Mouse (Mus musculus) Muller cell, postnatal 12 days (primary cell): ENCODE measurements around the gene Dram1.

Experiments
- DNase-seq: peaks from one replicate; pipeline ENCODE4 v3.0.0-alpha.2; 2015; ENCODE audit errors: inconsistent ontology term

The Dram1 gene

DNA sequence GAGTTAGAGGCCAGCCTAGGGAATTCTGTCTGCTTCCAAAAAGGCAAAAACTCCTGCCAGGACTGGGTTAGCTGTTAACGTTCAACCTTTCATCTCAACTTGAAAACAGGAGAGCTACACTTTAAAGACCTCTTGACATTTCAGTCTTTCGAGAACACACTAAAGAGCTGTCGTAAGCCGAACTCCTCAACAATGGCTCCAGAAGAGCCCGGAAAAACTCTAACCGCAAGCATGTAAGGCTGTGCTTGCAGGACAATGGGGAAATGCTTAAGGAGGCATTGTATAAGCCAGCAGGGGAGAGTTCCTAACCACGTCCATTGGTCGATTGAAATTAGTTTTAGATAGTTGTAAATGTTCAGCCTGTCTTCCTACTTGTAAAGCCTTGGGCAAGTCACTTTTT, 29.1 kb downstream of the Dram1 start:
- peak; percentile 40 for DNase-seq

DNA sequence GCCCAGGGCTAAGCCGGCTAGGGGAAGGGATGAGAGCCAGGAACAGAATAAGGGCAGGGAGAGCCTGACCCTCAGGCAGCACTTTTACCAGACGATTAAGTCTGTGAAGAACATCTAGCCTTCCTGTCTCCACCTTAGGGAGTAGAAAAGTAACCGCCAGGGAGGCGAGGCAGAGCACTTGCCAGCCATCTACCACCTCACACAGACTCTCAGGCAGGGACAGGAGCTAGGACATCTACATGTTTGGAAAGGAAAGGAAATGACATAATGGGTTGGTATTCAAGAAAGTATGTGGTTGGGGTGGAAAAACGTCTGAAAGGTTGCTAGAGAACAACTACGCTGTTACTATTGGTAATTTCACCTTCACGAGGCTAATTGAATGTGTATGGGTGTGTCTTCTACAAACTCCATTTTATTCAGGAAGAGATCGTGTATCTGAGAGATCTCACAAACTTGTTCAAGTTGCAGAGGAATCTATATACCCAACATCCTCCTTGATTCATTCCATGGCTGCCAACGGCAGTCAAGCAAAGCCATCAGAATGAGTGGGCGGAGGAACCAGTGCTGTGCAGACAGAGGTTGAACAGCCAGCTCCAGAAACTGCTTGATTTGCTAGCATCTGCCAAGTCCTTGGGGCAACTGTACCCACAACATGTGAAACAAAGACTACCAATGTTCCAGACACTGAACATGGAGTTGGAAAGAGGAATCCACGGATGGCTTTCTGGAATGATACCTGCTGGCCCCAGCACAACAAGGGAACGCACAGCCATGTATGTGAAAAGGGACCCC, 32.2 kb downstream of the Dram1 start:
- DNase-seq = no peak

DNA sequence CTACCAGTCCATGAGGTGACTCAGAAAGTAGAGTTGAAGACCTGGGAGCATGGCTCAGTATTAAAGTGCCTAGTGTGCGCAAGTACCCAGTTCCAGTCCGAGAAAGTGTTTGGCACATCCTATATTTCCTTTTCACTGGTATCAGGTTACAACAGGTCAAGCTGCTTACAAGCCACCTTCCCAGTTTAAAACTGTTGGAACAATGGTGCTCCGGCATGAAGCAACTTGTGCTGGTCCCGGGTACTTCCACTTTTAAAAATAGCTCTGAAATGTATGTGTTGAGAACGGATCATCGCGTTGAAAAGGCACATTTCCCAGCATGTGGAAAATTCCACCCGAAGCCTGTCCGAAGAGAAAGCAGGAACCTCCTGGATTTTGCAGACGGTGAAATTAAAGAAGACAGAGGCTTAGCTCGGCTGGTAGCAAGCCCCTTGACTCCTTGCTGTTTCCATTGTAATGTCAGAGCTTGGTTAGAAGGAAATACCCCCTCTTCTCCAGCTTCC, 32.9 kb downstream of the Dram1 start:
- DNase-seq = no peak

DNA sequence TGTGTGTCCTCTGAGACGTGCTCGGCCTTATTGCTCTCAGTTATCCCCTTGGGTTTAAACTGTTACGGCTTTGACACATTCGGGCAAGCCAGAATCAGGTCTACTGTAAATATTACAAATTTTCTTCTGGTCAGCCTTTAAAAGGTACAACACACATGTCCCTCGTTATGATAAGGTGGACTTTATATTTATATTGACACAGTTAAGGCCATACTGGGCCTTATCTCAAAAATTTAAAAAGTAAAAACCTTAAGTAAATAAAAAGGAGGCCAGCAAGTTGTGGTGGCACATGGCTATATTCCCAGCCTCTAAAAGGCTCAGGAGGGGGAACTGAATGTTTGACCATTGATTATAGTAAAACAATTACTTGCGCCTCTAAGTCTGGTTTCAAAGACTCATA, 37.5 kb downstream of the Dram1 start:
- no peak for DNase-seq

DNA sequence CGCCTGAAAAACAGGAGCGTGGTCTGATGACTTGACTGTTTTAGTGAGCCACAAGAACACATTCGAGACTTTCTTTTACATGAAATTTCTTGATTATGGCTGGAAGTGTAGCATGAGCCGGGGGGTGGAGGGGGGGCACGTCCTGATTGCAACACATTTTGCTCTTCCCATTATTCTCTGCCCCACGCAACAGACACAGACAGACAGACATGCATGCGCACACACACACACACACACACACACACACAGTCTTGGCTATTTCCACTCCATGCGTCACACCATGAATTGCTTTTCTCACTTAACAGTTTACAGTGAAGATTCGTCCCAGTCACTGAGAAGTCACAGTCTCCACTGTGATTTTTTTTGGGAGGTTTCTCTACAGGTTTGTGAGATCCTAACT, 38.2 kb downstream of the Dram1 start:
- DNase-seq = no peak

DNA sequence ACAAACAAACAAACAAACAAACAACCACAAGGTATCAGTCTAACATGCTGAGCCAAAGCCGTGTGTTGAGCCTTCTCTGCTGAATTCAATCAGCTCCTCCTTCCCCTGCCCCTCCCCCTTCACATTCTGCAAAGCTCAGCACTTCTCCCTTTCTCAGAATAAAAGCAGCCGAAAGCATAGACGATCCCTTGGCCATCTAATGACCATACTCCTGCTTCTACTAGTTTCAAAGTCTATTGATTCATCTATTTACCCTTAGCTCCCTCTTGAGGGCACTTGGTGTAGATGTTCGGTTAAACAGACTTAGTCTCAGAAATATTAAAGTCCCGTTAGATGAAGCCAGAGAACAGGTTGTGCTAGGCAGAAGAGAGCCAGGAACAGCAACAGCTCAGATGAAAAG, 48.2 kb downstream of the Dram1 start:
- DNase-seq = peak; percentile 17

DNA sequence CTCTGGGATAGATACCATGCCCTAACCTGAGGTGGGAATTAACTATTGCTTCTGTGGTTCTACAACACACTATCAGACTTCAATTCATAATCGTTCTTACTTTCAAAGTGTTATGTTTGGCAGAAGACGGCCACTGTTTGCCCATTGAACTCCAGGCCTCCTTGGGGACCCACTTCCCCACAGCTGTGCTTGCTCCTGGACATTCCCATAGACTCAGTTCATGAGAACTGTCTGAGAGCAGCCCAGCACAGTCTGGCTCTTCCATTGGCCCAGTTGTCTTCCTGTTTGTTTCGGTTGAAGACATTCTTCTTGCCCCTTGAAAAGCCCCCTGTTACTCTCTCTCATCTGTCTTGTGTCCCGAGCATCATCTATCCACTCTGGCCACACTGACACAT, 50.8 kb downstream of the Dram1 start:
- DNase-seq = no peak

DNA sequence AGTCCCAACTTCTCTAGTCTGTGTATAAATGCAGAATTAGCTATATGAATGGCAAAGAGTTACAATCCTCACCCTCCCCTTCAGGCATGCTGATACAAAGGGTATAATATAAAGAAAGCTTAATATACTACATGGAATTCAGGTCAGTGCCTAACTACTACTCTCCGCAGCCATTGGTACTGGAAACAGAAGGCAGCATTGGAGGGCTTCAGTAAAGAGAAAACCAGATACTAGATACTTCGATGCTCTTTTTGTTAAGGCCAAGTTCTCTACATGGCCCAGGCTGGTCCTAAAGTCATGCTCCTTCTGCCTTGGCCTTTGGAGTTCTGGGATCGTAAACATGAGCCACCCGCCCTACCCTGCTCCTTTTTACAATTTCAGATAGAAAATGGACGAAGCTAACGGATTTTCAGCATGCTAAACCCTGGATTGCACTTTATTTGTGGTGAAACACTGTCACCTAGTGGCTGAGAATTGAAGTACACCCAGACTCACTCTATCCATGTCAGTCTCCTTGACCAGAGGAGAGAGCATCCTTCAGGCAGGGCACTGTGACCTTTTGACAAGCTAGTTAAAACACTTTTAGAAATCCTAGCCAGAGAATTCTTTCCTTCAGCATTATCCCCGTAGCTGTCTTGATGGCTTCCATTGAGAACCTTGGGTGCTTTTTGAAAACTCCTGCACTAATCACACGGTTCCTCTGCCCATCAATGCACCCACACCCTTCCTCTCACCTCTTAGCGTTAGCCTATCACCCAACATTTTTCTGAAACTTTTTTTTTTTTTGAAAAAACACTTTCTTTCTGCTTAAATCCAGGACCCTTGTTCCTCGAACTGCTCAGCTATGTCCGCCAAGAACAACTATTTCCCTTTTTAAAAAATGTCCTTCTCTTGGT, 51.5 kb downstream of the Dram1 start:
- peak; percentile 61 for DNase-seq

DNA sequence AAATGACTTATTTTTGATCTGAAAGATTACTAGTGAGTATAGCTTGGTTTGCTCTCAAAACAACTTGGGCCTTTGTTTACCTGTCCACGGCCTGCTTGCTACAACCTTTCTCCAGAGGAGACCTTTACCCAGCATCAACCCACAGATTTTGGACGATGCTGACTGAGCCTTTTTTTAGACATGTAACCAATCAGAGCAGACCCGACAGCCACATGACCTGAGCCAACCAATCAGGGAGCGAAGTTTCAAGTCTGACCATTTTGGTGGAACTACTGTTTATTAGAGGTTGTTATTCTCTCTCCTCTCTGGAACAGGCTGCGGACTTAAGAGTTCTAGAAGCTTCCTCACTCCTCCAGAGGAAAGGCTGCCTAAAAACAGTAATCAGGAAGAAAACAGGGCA, 57.1 kb downstream of the Dram1 start:
- DNase-seq = no peak

DNA sequence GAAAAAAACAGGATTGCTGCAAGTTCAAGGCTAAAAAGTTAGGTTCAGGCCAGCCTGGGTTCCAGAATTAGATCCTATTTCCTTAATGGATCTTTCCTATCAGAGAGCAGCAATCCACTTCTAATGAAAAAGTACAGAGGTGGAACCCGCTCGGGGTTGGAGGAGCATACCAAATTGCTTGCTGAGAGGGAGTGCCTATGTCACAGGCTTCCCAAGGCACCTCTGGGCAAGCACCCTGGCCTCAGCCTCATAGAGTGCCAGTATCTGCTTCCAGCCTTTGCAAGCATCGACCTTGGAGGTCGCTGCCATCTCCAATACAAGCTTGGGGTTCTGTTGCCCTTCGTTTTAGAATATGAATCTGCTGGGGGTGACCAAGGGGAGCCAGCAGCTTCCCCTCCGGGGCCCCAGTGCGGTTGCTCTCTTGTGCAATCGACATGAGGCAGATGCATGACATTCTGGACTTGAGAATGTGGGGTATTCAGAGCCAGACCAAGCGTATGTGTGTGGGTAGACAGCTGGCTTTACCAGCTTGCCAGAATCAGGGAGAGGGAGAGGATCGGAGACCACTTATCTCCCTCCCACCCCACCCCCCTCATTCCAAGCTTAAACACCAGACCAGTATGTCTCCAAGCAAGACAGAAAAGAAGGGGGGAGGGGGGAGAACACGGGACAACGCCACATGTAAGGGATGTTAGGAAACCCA, 58.0 kb downstream of the Dram1 start:
- peak; percentile 31 for DNase-seq

DNA sequence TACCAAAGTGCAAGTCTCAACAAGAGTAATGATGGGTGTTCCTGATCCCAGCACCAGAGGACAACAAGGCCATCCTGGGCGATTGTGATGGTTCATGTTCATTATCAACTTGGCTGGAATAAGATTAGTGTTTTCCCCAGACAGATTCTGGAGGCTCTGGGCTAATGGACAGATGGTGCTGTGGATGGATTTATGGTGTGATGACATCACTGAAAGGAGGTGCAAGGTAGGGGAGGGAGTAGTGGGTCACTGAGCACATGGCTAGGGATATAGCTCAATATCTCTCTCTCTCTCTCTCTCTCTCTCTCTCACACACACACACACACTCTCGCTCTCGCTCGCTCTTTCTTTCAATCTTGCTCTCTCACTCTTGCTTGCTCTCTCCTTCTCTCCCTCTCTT, 60.7 kb downstream of the Dram1 start:
- DNase-seq = no peak

DNA sequence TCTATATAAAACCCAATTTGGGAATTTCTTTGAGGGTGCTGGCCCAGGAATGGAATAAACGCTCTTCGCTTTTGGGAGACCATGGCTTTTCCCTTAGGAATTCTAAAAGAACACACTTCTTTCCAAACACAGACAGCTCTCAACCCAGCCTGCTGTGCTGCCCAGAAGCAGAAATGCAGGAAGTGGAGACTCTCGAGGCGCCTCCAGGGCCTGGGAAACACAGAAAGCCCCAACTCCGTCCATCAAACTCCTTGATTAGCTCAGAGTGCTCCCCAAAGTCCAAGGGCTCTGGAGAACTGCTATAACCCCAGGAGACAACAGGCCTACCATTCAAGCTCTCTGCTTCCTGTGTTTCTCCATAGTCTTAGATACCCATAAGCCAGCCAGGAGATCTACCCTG, 61.7 kb downstream of the Dram1 start:
- no peak for DNase-seq

DNA sequence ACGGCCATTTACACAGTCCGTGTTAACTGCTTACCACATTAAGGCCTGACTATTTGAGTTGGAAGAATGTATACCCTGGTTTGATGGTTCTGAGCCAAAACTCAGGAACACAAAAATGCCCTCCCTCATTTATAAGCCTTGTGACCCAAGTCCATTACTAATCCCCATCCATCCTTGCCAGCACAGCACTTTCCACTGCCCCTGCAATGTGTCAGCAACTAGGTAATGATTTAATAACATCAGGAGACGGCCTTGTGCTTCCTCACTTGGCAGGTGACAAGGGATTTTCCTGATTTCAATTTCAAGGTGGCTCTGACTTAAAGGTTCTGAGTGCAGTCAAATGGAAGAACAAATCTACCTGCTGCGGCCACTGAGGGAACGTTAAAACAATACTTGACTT, 64.0 kb downstream of the Dram1 start:
- DNase-seq = no peak

DNA sequence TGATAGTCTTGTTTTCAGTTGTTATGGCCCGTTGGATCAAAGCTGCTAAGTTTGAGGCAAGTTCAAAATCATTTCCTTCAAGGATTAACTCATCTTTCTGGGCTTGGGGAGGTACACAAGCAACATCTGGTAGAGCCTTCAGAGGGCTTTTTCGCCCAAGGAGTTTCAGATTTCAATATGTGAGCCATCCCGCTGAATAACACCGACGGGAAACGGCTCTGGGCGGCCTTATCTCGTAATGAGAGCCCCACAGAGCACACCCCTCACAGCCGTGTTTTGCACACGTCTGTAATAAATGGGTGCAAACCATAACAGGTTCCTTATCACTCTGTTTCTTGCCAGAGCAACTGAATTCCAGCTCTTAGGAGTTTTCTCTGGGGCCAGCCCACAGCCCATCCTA, 69.0 kb downstream of the Dram1 start:
- DNase-seq = no peak

DNA sequence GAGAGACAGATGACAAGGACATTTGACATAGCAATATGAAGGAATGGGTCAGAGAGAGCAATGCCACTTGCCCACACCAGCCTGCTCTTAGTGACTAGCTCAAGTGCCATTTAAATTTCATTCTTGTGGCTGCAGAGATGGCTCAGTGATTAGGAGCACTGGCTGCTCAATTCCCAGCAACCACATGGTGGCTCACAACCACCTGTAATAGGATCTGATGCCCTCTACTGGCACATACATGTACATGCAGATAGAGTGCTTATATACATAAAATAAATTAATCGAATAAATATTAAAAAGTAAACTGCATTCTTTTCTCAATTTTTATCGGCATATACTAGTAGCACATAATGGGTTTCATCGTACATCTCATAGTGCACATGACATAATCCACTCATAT, 72.6 kb downstream of the Dram1 start:
- no peak for DNase-seq

DNA sequence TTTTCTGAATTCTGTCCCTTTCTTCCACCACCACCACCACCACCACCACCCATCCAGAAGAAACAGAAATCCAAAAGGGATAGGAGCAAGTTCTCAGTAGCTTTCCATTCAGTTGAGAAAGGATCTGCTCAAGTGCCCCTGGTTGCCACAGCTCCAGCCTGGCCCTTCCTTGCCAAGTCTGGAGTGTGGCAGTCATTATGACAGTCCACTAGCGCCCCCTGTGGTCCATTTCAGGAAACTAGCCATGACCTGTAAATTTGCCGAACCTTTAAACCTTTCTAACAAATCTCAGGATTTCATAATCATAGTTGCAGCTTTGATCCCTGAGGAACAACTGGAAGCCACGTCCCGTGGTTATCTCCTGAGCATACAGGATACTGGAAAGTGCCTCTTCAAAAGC, 74.6 kb downstream of the Dram1 start:
- DNase-seq = peak; percentile 52

DNA sequence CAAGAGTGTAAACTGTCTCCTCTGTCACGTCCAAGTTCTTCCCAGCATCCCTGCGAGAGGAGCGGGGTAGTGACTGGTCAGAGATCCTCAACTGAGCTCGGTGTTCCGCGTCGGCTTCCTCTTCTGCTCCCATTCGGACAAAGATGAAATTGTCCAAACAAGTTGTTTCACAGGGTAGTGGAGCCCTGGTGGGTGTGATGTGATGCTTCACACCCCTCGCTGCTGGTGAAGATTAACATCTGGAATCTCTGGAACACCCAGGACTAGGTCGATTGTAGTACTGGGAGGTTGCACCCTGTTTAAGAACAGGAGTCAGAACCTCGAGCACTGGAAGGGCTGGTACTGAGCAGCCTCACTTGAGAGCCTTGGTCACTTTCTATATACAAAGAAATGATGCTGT, 75.8 kb downstream of the Dram1 start:
- DNase-seq = no peak

DNA sequence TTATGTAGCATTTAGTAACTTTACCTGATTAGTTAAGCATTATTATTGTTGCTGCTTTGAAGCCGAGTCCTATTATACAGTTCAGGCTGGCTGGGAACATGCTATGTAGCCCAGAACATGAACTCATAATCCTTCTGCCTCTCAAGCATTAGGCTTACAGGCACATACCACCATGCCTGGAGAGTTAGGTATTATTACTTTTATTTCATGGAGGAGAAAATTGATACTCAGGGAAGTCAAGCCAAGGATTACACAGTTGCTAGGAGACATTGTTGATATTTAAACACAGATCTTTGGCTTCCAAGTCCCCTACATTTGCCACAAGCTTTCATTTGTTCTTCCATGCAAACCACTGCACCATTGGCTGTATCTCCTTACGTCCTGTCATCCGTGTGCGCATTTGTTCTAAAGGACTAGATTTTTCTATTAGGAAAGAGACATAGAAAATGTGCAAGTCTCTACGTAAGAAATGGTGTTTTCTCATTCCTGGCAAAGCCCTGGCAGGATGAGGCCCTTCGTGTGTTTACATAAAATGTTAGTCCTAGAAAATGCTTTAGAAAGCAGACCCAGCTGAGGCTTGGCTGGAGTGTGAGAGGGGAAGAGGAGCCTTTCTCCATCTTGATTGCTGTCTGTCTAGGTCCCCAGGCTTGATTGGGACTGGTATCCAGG, 76.9 kb downstream of the Dram1 start:
- no peak for DNase-seq

DNA sequence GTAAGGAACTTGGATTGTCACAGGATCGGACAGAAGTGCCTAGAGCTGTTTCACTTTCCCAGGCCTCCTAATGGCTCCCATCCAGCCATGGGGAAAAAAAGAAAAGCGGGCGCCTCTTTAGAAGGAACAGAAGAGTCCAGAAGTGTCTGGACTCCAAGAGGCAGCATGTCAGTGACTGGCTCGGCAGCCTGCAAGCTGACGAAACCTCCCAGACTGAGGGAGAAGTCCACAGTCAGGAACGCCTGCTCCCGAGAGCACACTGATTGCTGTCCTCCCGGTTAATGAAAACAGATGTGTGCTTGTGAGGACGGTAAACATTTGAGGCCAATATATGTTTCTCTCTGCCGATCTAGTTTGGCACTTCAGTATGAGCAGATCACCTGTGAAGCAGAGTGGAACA, 81.9 kb downstream of the Dram1 start:
- DNase-seq = no peak

DNA sequence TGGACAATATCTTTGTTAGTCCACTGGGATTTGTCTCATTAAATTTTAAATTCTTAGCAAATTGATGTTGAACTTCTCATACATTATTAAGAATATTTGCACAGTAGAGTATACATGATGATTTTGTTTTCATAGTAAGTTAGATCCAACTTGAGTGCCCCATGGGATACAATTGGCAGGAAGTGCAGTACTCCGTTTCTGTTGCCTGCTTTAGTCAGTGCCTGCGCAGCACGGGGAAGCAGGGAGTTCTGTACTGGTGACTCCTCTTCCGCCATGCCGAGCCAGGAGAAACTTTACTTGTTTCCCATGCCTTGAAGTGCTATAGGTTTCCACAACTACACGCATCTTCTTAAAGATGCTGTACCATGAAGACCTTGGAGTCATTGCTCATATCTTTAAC, 83.8 kb downstream of the Dram1 start:
- DNase-seq = no peak

DNA sequence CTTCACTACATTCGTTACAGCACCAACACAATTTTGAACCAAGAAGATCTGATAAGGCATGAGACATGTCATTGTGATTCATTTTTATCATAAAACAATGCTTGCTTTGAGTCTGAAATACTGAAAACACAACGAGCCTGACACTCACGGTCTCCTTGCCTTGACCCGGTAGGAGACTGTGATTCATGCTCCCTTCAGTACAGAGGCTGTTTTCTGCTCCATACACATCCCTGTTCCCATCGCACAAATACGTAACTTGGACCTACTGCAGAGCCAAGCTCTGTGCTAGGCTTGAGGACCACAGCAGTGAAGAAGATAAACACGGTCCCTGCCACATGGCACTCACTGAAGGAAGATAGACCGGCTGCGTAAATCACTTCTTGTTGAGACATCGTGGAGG, 90.8 kb downstream of the Dram1 start:
- DNase-seq = no peak

DNA sequence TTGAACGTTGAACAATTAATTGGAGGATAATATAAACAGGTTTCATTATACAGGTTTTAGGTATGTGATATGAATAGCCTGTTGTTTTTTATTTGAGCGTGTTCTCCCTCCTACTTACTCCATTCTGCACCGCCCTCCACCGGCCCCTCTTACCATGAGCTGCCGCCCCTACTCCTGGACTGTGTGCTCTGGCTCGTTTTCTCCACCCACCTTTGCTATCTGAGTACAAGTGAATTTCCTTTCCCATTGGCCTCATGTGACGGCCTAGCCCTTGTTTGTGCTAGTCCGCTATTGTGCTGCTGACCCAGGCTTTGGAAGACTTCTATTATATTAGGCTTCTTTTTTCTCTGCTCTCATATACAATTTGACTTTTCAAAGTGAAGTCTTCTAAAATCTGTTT, 91.6 kb downstream of the Dram1 start:
- DNase-seq = no peak
